Mouse (Mus musculus): Measurements from ENCODE around the gene N4bp2.

- TF ChIP-seq CHD2 (IDR thresholded peaks at IDR 0.05; ENCODE audit: low read depth, low read length), result no peak
- no peak for TF ChIP-seq ZC3H11A (IDR thresholded peaks at IDR 0.05; ENCODE audit: borderline replicate concordance, low read depth, low read length)
- no peak for TF ChIP-seq MAFK (IDR thresholded peaks at IDR 0.05; ENCODE audit: insufficient read depth, low read depth, low read length)
- TF ChIP-seq HCFC1 (IDR thresholded peaks at IDR 0.05; ENCODE audit: borderline replicate concordance, insufficient read depth, low read length), result no peak
- no peak for TF ChIP-seq ZNF384 (IDR thresholded peaks at IDR 0.05; ENCODE audit: low read depth, low read length)
These were observed 4.7 kb downstream of the N4bp2 start for GRCm38 (mm10) chr5:65768007-65768406.
